Mouse (Mus musculus): ENCODE measurements around the gene Tgif1.
"Not testable (repeated sequence)": the region's sequence is repeated elsewhere in the genome, so short reads cannot be mapped to it uniquely, and the experiment has no call there.

DNA sequence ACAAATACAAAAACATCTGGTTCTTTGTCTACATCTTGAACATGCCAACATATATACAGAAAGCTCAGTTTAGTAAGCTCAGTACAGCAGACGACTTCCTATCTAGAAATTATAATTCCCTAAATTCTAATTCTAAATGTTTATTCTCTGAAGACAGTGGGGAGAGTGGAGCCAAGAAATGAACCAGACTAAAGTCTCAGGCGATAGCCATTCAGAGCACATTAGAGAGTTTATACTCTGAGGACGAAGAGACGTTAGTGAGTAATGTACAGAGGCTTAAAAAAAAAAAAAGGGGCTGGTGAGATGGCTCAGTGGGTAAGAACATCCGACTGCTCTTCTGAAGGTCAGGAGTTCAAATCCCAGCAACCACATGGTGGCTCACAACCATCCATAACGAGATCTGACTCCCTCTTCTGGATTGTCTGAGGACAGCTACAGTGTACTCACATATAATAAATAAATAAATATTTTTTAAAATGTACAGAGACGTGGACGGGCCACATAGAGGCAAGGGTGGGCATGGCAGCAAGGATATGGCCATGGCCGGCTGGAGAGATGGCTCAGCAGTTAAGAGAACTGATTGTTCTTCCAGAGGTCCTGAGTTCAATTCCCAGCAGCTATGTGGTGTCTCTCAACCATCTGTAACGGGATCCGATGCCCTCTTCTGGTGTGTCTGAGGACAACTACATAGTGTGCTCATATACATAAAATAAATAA is 25.7 kb downstream of the Tgif1 start:
- TF ChIP-seq CTCF (IDR thresholded peaks at IDR 0.05; ENCODE audit: borderline replicate concordance, insufficient read depth, low read length); POLR2A (IDR thresholded peaks at IDR 0.05; ENCODE audit: low read depth, low read length): not testable (repeated sequence)
